Mouse (Mus musculus): ENCODE measurements around the gene Aftph.

The Aftph gene

DNA sequence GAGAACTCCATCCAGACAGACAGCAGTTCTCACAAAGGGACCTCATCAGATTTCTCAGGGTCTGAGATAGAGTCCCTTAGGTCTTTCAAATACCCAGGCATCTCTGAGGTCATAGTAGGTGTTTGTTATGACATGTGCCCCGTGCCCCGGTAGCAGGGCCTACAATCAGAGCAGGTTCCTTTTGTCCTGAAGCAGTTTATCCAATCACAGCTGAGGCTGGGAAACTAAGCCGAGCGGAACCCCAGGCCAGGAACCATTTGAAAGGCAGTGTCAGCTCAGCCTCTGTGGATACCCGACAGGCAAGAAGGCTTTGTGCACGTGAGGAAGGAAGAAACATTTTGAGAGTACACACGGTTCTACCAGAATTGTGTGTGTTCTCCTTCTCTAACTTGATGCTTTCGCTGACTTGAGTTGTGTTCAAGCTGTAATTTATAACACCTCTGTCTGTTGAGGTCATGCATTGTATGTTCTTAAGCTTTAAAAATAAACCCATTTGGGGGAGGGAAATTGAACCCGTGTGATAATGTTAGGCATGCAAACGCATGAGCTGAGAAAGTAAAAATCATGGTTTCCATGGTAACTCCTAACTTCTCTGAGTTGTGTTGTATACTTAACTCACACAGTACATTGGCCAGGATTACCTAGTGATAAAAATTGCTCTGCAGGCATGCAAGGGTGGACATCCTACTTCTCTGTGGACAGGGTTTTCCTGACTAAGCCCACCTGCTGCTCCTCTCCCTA is 94.2 kb downstream of the Aftph start:
- no peak for DNase-seq (ENCODE audit: low spot score)

GRCm38 (mm10) chr11:20646142-20646541 is 95.2 kb downstream of the Aftph start:
- no peak for DNase-seq (ENCODE audit: low spot score)

DNA sequence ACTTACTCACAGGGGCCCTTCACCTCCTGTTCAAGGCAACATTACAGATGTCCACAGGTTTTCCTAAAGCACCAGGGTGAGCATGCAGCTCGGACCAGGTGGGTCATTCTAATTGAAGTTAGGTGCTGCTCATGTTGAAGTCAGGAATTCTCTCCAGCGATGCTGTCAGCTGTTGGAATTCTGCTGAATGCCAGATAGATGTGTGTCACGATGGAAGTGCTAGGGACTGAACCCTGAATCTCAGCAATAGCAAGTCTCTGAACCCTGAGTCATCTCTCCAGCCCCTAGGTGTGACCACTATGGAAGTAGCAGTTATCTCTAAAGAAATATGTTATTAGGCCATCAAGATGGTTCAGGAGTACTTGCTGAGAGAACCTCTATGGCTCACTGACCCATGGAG is 95.9 kb downstream of the Aftph start:
- DNase-seq (ENCODE audit: low spot score) = no peak

GRCm38 (mm10) chr11:20644872-20645271 is 96.5 kb downstream of the Aftph start:
- no peak for DNase-seq (ENCODE audit: low spot score)

- no peak for DNase-seq (ENCODE audit: low spot score)
Observed at GRCm38 (mm10) chr11:20644166-20644565, 97.2 kb downstream of the Aftph start.

GRCm38 (mm10) chr11:20643161-20643560 is 98.2 kb downstream of the Aftph start:
- DNase-seq (ENCODE audit: low spot score) = no peak

GRCm38 (mm10) chr11:20642321-20642720 is 99.1 kb downstream of the Aftph start:
- DNase-seq (ENCODE audit: low spot score) = no peak

- peak; percentile 40 for DNase-seq (ENCODE audit: low spot score)
Observed at GRCm38 (mm10) chr11:20639918-20640447, 101.4 kb downstream of the Aftph start.

DNA sequence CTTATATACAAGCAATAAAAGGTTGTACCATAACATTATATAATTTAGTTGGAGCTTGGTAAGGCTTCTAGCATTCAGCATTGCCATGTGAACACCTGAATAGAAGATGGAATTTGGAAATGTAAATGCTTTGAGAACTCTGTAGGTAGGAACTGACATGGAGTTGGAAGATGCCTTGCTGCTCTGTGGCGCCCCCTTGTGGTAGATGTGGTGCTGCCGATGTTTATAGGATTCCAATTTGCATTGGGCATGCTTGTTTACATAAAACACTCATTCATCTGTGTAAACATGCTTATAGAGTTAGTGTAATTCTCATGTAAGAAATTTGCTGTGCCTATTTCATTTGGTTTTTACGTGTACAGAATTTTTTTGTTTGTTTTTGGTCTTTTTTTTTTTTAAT is 102.5 kb downstream of the Aftph start:
- DNase-seq (ENCODE audit: low spot score) = peak; percentile 84

GRCm38 (mm10) chr11:20637060-20637459 is 104.3 kb downstream of the Aftph start:
- DNase-seq (ENCODE audit: low spot score) = no peak

DNA sequence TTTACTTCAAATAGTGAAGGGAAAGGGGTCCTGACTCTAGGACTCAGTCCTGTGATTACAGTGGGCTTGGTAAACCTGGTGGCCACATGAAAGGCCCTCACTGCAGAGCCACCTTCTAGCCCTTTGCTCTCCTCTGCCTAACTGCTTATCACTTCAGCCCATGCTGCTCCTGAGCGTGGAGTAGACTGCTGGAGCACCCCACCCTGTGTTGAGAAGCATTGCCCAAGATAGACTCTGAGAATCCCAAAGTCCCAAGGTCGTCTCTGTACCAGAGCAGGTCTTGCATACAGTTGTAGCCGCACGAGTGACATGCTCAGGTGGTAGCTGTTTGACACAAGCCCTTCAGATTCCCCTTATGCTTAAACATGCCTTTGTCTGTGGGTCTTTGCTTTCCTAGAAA is 105.3 kb downstream of the Aftph start:
- no peak for DNase-seq (ENCODE audit: low spot score)

DNA sequence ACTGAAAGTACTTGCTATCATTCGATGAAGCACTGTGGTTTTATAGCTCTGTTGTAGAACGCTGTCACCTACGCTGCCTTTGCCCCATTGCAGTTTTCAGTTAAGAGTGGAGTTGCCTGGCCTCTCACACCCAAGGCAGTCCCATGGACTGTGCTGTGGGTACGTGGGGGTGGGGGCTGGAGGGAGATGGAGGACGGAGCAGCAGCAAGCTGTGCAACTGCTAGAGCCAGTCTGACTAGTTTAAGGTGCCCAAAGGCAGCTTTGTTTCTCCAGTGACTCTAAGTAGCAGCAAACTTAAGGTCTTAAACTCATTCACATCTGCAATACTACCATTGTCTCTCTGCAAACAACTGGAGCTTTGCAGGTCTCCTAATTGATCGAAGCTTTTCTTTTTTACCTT is 105.7 kb downstream of the Aftph start:
- peak; percentile 75 for DNase-seq (ENCODE audit: low spot score)

Data from urinary bladder, postnatal 14 days (tissue).